Mouse (Mus musculus): ENCODE measurements around the gene Col5a1.

- TF ChIP-seq CTCF (IDR thresholded peaks at IDR 0.05; ENCODE audit: borderline replicate concordance, insufficient read depth, low read depth, low read length) (no peak), POLR2A (IDR thresholded peaks at IDR 0.05; ENCODE audit: borderline replicate concordance, insufficient read depth, low read length) (no peak)
These were observed 33.2 kb downstream of the Col5a1 start for GRCm38 (mm10) chr2:27919309-27919850.

Data from cerebellum, adult 2 months (tissue).